Mouse (Mus musculus) mouse trophoblast stem cell (cell line): Measurements from ENCODE around the gene Defa25.
"Not testable (repeated sequence)": the region's sequence is repeated elsewhere in the genome, so short reads cannot be mapped to it uniquely, and the experiment has no call there.

ENCODE experiments used
- in situ Hi-C, 2 experiments: fragments of 300-500 bp; cut with MseI, MboI; formaldehyde crosslinking; loops; 2 replicates in 1 of 2; 3 replicates in 1 of 2; pipeline ENCODE4 v1.15.1; 2025

The Defa25 gene

GRCm38 (mm10) chr8:21084142-21084541, at the start of gene Defa25:
TSS of gene Defa25 (plus strand) at chr8:21084442.
- in situ Hi-C loops = loop anchor here in 1 of 2 experiments (25.0 kb wide), 1 partner anchor 97 kb away; no protein-coding TSS in a partner anchor

GRCm38 (mm10) chr8:21054747-21055146, 29.5 kb upstream of the Defa25 start, which contains the start of gene Defa23:
TSS of gene Defa23 (plus strand) at chr8:21055047.
- in situ Hi-C loops = not testable (repeated sequence)

GRCm38 (mm10) chr8:21064738-21065137, 19.5 kb upstream of the Defa25 start, which contains the start of gene Defa35:
TSS of gene Defa35 (plus strand) at chr8:21065038.
- in situ Hi-C loops = not testable (repeated sequence)

GRCm38 (mm10) chr8:21093106-21093505, 8.9 kb downstream of the Defa25 start:
- in situ Hi-C loops = loop anchor here in 1 of 2 experiments (25.0 kb wide), 1 partner anchor 106 kb away; no protein-coding TSS in a partner anchor

GRCm38 (mm10) chr8:21095950-21096349, 11.7 kb downstream of the Defa25 start, which contains the start of gene Gm14851:
TSS of gene Gm14851 (minus strand) at chr8:21096050.
- in situ Hi-C loops = loop anchor here in 1 of 2 experiments (25.0 kb wide), 1 partner anchor 109 kb away; no protein-coding TSS in a partner anchor

- in situ Hi-C loops = not testable (repeated sequence)
Observed at GRCm38 (mm10) chr8:21134342-21134741, 50.1 kb downstream of the Defa25 start, which contains the start of gene Defa30. TSS of gene Defa30 (plus strand) at chr8:21134642.
